Comparison of ENCODE assay signal across 8 mouse cellular contexts in the genomic region with DNA sequence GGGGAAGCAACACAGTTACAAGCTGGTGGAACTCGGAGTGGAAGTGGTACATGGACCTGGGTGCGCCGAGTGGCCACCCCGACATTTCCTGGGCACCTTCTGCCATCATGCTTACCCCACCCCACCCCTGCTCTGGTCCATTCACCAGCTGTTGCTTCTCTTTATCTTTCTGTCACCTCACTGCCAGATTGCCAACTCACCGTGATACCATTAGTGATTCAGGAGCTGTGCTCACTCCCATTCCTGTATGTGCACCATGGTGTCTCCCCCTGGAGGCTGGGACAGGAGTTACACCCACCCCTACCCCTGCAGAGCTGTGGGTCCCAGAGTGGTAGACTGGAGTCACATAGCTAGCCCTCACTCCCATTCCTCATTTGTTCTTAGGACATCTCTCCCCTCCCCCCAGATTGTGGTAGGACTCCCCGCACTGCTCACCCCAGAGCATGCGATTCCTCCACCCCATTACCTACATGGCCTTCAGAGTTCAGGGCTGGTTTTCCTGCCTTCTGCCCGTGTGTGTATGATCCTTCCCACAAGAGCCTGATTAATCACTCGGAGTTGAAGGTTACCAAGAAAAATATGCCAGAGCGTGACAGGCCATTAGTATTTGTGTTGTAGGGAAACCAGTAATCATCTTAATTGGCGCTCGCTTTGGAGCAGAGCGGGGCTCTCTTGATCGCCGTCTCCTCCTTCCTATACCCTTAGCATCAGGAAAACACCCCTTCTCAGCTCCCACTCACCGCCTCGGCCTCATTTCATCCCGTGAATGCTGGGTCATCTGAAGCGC. TPM values are rescaled to one million over a fixed set of nuclear protein-coding genes. Genes with fewer than 3 reads are reported as not detected.
DNase-seq lines count a peak whose midpoint lies in the region; ATAC-seq and TF ChIP-seq lines count a peak whose summit lies in the region.

No protein-coding gene starts in this region.

- ATAC-seq in midbrain, embryonic 14.5 days (ENCODE audit: low FRiP score, low TSS enrichment): no peak
- no peak for ATAC-seq in midbrain, embryonic 16.5 days
- ATAC-seq in kidney, postnatal 0 days (replicated peaks; ENCODE audit: low FRiP score, low read depth): 0 out of 2 replicates have a peak, but pooled peaks have one; percentile 46
- no peak for ATAC-seq in midbrain, postnatal 0 days (ENCODE audit: low FRiP score)

- TF ChIP-seq CTCF in kidney, postnatal 0 days (IDR thresholded peaks at IDR 0.05; ENCODE audit: low read depth): peak; percentile 68
- TF ChIP-seq CTCF in midbrain, postnatal 0 days (IDR thresholded peaks at IDR 0.05): peak; percentile 53

- H3K4me3 ChIP-seq in midbrain, embryonic 14.5 days (replicated peaks; ENCODE audit: low read depth, low read length): no peak overlapping the region
- no peak overlapping the region for H3K4me3 ChIP-seq in midbrain, embryonic 16.5 days (ENCODE audit: low read depth, low read length)
- no peak overlapping the region for H3K4me3 ChIP-seq in kidney, postnatal 0 days (replicated peaks; ENCODE audit: low read depth, low read length)
- H3K4me3 ChIP-seq in midbrain, postnatal 0 days (ENCODE audit: low read depth, low read length): no peak overlapping the region

- H3K4me1 ChIP-seq in midbrain, embryonic 14.5 days (ENCODE audit: control insufficient read depth, insufficient read depth, low read length): 0 out of 2 replicates have a peak, but pooled peaks cover 4% of the 10 kb centered on the region
- no peaks in the 10 kb centered on the region for H3K4me1 ChIP-seq in midbrain, embryonic 16.5 days (ENCODE audit: control insufficient read depth, insufficient read depth, low read length)
- H3K4me1 ChIP-seq in kidney, postnatal 0 days (replicated peaks; ENCODE audit: insufficient read depth, low read length): no peaks in the 10 kb centered on the region
- no peaks in the 10 kb centered on the region for H3K4me1 ChIP-seq in midbrain, postnatal 0 days (ENCODE audit: insufficient read depth, low read length)

- no peaks in the 10 kb centered on the region for H3K9me3 ChIP-seq in midbrain, embryonic 14.5 days (ENCODE audit: control insufficient read depth, low read length)
- H3K9me3 ChIP-seq in midbrain, embryonic 16.5 days (replicated peaks; ENCODE audit: control insufficient read depth, low read length, poor library complexity, severe bottlenecking): no peaks in the 10 kb centered on the region
- H3K9me3 ChIP-seq in kidney, postnatal 0 days (replicated peaks; ENCODE audit: low read length): no peaks in the 10 kb centered on the region
- no peaks in the 10 kb centered on the region for H3K9me3 ChIP-seq in midbrain, postnatal 0 days (ENCODE audit: low read length)

- peak; percentile 7 to 20 for DNase-seq in cerebellum, adult 18-20 months
- no peak for DNase-seq in cerebellum, adult 11 months
- peak; percentile 16 for DNase-seq in midbrain, embryonic 14.5 days
- peak; percentile 30 for DNase-seq in c-Kit-negative CD71-positive TER-119-positive erythroid progenitor cells, embryonic 14.5 days (ENCODE audit: low read depth, low spot score)
- DNase-seq in kidney, postnatal 0 days (ENCODE audit: low spot score): peak; percentile 27
- no peak for DNase-seq in midbrain, postnatal 0 days (ENCODE audit: low spot score)
- DNase-seq in left cerebral cortex, postnatal 14 days (ENCODE audit: low spot score in 2 of 2): no peak

- no peak overlapping the region for H3K4me2 ChIP-seq in midbrain, embryonic 14.5 days (ENCODE audit: low read length)
- no peak overlapping the region for H3K4me2 ChIP-seq in midbrain, embryonic 16.5 days (ENCODE audit: low read length)
- no peak overlapping the region for H3K4me2 ChIP-seq in kidney, postnatal 0 days (ENCODE audit: low read length)
- no peak overlapping the region for H3K4me2 ChIP-seq in midbrain, postnatal 0 days (ENCODE audit: low read depth, low read length, poor library complexity, severe bottlenecking)

- H3K27me3 ChIP-seq in midbrain, embryonic 14.5 days (ENCODE audit: control insufficient read depth, insufficient read depth, low read length): no peaks in the 10 kb centered on the region
- no peaks in the 10 kb centered on the region for H3K27me3 ChIP-seq in midbrain, embryonic 16.5 days (ENCODE audit: control insufficient read depth, insufficient read depth, low read depth, low read length)
- H3K27me3 ChIP-seq in kidney, postnatal 0 days (ENCODE audit: insufficient read depth, low read length): no peaks in the 10 kb centered on the region
- H3K27me3 ChIP-seq in midbrain, postnatal 0 days (ENCODE audit: insufficient read depth, low read length): no peaks in the 10 kb centered on the region

- WGBS in midbrain, embryonic 14.5 days: 88% methylated on average over 19 of the region's 19 CpGs
- WGBS in midbrain, embryonic 16.5 days: 82% methylated on average over 19 of the region's 19 CpGs
- WGBS in kidney, postnatal 0 days: 65% methylated on average over 19 of the region's 19 CpGs
- WGBS in midbrain, postnatal 0 days: 88% methylated on average over 19 of the region's 19 CpGs

- intact Hi-C loops in left cerebral cortex, postnatal 14 days (cut with DNase I): no loop called here

- H3K9ac ChIP-seq in midbrain, embryonic 14.5 days (replicated peaks; ENCODE audit: low read length): no peak overlapping the region
- H3K9ac ChIP-seq in midbrain, embryonic 16.5 days (ENCODE audit: low read depth, low read length): no peak overlapping the region
- H3K9ac ChIP-seq in kidney, postnatal 0 days (ENCODE audit: low read depth, low read length): no peak overlapping the region
- H3K9ac ChIP-seq in midbrain, postnatal 0 days (replicated peaks; ENCODE audit: low read length, poor library complexity, severe bottlenecking): no peak overlapping the region

- H3K36me3 ChIP-seq in midbrain, embryonic 14.5 days (ENCODE audit: control insufficient read depth, insufficient read depth, low read length): no peaks in the 10 kb centered on the region
- no peaks in the 10 kb centered on the region for H3K36me3 ChIP-seq in midbrain, embryonic 16.5 days (ENCODE audit: control insufficient read depth, insufficient read depth, low read length)
- H3K36me3 ChIP-seq in kidney, postnatal 0 days (ENCODE audit: insufficient read depth, low read length): no peaks in the 10 kb centered on the region
- no peaks in the 10 kb centered on the region for H3K36me3 ChIP-seq in midbrain, postnatal 0 days (ENCODE audit: insufficient read depth, low read length)

- H3K27ac ChIP-seq in midbrain, embryonic 14.5 days (replicated peaks; ENCODE audit: low read depth, low read length): no peak overlapping the region
- H3K27ac ChIP-seq in midbrain, embryonic 16.5 days (ENCODE audit: low read length): no peak overlapping the region
- H3K27ac ChIP-seq in kidney, postnatal 0 days: no peak overlapping the region
- H3K27ac ChIP-seq in midbrain, postnatal 0 days (ENCODE audit: low read depth, low read length): no peak overlapping the region

RNA-seq across cellular contexts. Expression of gene Sap30l, which starts 54.0 kb away (rescaled TPM):
- polyA plus RNA-seq in midbrain, embryonic 14.5 days (2014; fragmentation: Nextera tagmentation; extraction: Ambion mirVana): 12.0 and 13.1 TPM in 2 replicates
- 5.6 and 5.9 TPM in 2 replicates for polyA plus RNA-seq in midbrain, embryonic 16.5 days (2015; fragmentation: Nextera tagmentation; extraction: Ambion mirVana)
- polyA plus RNA-seq in kidney, postnatal 0 days (2015; fragmentation: Nextera tagmentation; extraction: Ambion mirVana): 12.6 and 19.1 TPM in 2 replicates
- total RNA-seq in midbrain, postnatal 0 days (2014; rRNA removed): 35.1 and 40.1 TPM in 2 replicates
- 9.4 and 11.6 TPM in 2 replicates for polyA plus RNA-seq in midbrain, postnatal 0 days (2015; fragmentation: Nextera tagmentation; extraction: Ambion mirVana)
- total RNA-seq in left cerebral cortex, postnatal 14 days (2021): 10 to 100 TPM; 43.8 to 47.8 TPM

Comparison
In these comparisons a context has a peak if more than half of its experiments do, and no peak if none do; other contexts are left out.
1. DNase-seq: peak in cerebellum, adult 18-20 months (2 of 2), midbrain, embryonic 14.5 days (single experiment), c-Kit-negative CD71-positive TER-119-positive erythroid progenitor cells, embryonic 14.5 days (single experiment) and kidney, postnatal 0 days (single experiment); none in cerebellum, adult 11 months (single experiment), midbrain, postnatal 0 days (single experiment) and left cerebral cortex, postnatal 14 days (0 of 2).